16 mouse cellular contexts compared by ENCODE assay signal in genomic region chr10:79687513-79687912, GRCm38 (mm10). TPM values are rescaled to one million over a fixed set of nuclear protein-coding genes. Genes with fewer than 3 reads are reported as not detected.
"Had no signal": no experiment of that assay in that cellular context is flagged by ENCODE, and none has a peak within 500 bp of the region (broad histone marks: within the 10 kb centered on the region; RNA-seq: fewer than 3 reads in every experiment).

No protein-coding gene starts in this region.

- H3K4me3 ChIP-seq: limb, embryonic 10.5 days; liver, embryonic 15.5 days; midbrain, embryonic 13.5 days had no signal

- H3K27ac ChIP-seq: limb, embryonic 10.5 days; liver, embryonic 15.5 days; midbrain, embryonic 13.5 days had no signal

- DNase-seq: kidney, postnatal 14 days; lung, adult 2 months; lung, postnatal 36 days; retina, postnatal 1 day; right cerebral cortex, postnatal 4 days; spleen, adult 18-20 months; thymus, adult 18-20 months; thymus, postnatal 14 days had no signal

- H3K9ac ChIP-seq: liver, embryonic 15.5 days; midbrain, embryonic 13.5 days had no signal

- H3K9me3 ChIP-seq: limb, embryonic 10.5 days; liver, embryonic 15.5 days; midbrain, embryonic 13.5 days had no signal

- ATAC-seq: lung, postnatal 0 days; midbrain, embryonic 13.5 days had no signal

- H3K27me3 ChIP-seq: liver, embryonic 15.5 days; midbrain, embryonic 13.5 days had no signal

- H3K4me2 ChIP-seq: liver, embryonic 11.5 days; liver, embryonic 15.5 days; midbrain, embryonic 13.5 days had no signal

RNA-seq across cellular contexts. Expression of gene Madcam1, which starts 23.2 kb away (rescaled TPM):
- total RNA-seq: layer of hippocampus, adult 8-10 months; left cerebral cortex, adult 18-20 months; megakaryocyte progenitor cell, adult 5-6 weeks had no signal
- polyA plus RNA-seq: lung, postnatal 0 days had no signal
